Mouse (Mus musculus): ENCODE measurements around the gene Cys1. TPM values are rescaled to one million over a fixed set of nuclear protein-coding genes. Genes with fewer than 3 reads are reported as not detected.

Gene Cys1
- polyA plus RNA-seq, 1 experiment from 2014 or later = 1.3 TPM

GRCm38 (mm10) chr12:24659923-24660322, 21.7 kb downstream of the Cys1 start:
- Histone ChIP-seq H3K4me3 (ENCODE audit: low read depth, low read length) (no peak overlapping the region), H3K27me3 (ENCODE audit: insufficient read depth, low read length) (no peaks in the 10 kb centered on the region), H3K9ac (no peak overlapping the region), H3K36me3 (ENCODE audit: insufficient read depth) (peaks cover 64% of the 10 kb centered on the region), H3K4me2 (no peak overlapping the region), H3K27ac (ENCODE audit: low read depth) (no peak overlapping the region), H3K9me3 (ENCODE audit: low read depth, low read length) (no peaks in the 10 kb centered on the region), H3K4me1 (ENCODE audit: insufficient read depth) (no peaks in the 10 kb centered on the region)
- ATAC-seq (ENCODE audit: insufficient read depth) (no peak), DNase-seq (no peak)
- TF ChIP-seq CTCF (IDR thresholded peaks at IDR 0.05; ENCODE audit: low read depth) = no peak
- WGBS = 90% methylated on average over 9 of the region's 9 CpGs

- no peak overlapping the region for H3K4me2 ChIP-seq
- H3K4me3 ChIP-seq (ENCODE audit: low read depth, low read length) = no peak overlapping the region
- no peak for TF ChIP-seq CTCF (IDR thresholded peaks at IDR 0.05; ENCODE audit: low read depth)
- no peaks in the 10 kb centered on the region for H3K27me3 ChIP-seq (ENCODE audit: insufficient read depth, low read length)
- no peaks in the 10 kb centered on the region for H3K9me3 ChIP-seq (ENCODE audit: low read depth, low read length)
- H3K27ac ChIP-seq (ENCODE audit: low read depth) = no peak overlapping the region
- 84% methylated on average over 4 of the region's 4 CpGs for WGBS
- peaks cover 73% of the 10 kb centered on the region for H3K36me3 ChIP-seq (ENCODE audit: insufficient read depth)
- H3K4me1 ChIP-seq (ENCODE audit: insufficient read depth) = no peaks in the 10 kb centered on the region
- no peak for DNase-seq
- ATAC-seq (ENCODE audit: insufficient read depth) = no peak
- H3K9ac ChIP-seq = no peak overlapping the region
Observed at GRCm38 (mm10) chr12:24658998-24659397, 22.6 kb downstream of the Cys1 start.

- Histone ChIP-seq H3K27ac (ENCODE audit: low read depth) (no peak overlapping the region), H3K27me3 (ENCODE audit: insufficient read depth, low read length) (no peaks in the 10 kb centered on the region), H3K4me1 (ENCODE audit: insufficient read depth) (peaks cover 13% of the 10 kb centered on the region), H3K4me3 (ENCODE audit: low read depth, low read length) (no peak overlapping the region), H3K36me3 (ENCODE audit: insufficient read depth) (peaks cover 68% of the 10 kb centered on the region), H3K9me3 (ENCODE audit: low read depth, low read length) (no peaks in the 10 kb centered on the region), H3K9ac (no peak overlapping the region), H3K4me2 (no peak overlapping the region)
- no peak for DNase-seq
- ATAC-seq (ENCODE audit: insufficient read depth) = no peak
- WGBS = 67% methylated on average over 3 of the region's 3 CpGs
- TF ChIP-seq CTCF (IDR thresholded peaks at IDR 0.05; ENCODE audit: low read depth) = no peak
Observed at GRCm38 (mm10) chr12:24656436-24656835, 25.2 kb downstream of the Cys1 start.

GRCm38 (mm10) chr12:24654065-24654862, 27.3 kb downstream of the Cys1 start:
- Histone ChIP-seq H3K9ac (no peak overlapping the region), H3K36me3 (ENCODE audit: insufficient read depth) (peaks cover 49% of the 10 kb centered on the region)
- 82% methylated on average over 16 of the region's 16 CpGs for WGBS

GRCm38 (mm10) chr12:24651642-24652342, 29.8 kb downstream of the Cys1 start:
- H3K9me3 ChIP-seq (ENCODE audit: low read depth, low read length) = no peaks in the 10 kb centered on the region
- DNase-seq (peak; percentile 98), ATAC-seq (ENCODE audit: insufficient read depth) (peak; percentile 84)
- H3K9ac ChIP-seq = peak overlapping the region; percentile 99
- peak overlapping the region; percentile 90 for H3K4me3 ChIP-seq (ENCODE audit: low read depth, low read length)
- H3K36me3 ChIP-seq (ENCODE audit: insufficient read depth) = peaks cover 32% of the 10 kb centered on the region
- no peak for TF ChIP-seq CTCF (IDR thresholded peaks at IDR 0.05; ENCODE audit: low read depth)
- peak overlapping the region; percentile 72 for H3K4me2 ChIP-seq
- peaks cover 21% of the 10 kb centered on the region for H3K4me1 ChIP-seq (ENCODE audit: insufficient read depth)
- H3K27ac ChIP-seq (ENCODE audit: low read depth) = peak overlapping the region; percentile 98
- H3K27me3 ChIP-seq (ENCODE audit: insufficient read depth, low read length) = no peaks in the 10 kb centered on the region
- WGBS = 1% methylated on average over 36 of the region's 36 CpGs

More at GRCm38 (mm10) chr12:24654065-24654862, 27.3 kb downstream of the Cys1 start:
- H3K27ac ChIP-seq (ENCODE audit: low read depth) = no peak overlapping the region
- H3K4me1 ChIP-seq (ENCODE audit: insufficient read depth) = peaks cover 19% of the 10 kb centered on the region
- no peak overlapping the region for H3K4me2 ChIP-seq
- no peaks in the 10 kb centered on the region for H3K27me3 ChIP-seq (ENCODE audit: insufficient read depth, low read length)
- DNase-seq = no peak
- no peaks in the 10 kb centered on the region for H3K9me3 ChIP-seq (ENCODE audit: low read depth, low read length)
- TF ChIP-seq CTCF (IDR thresholded peaks at IDR 0.05; ENCODE audit: low read depth) = no peak
- no peak overlapping the region for H3K4me3 ChIP-seq (ENCODE audit: low read depth, low read length)
- ATAC-seq (ENCODE audit: insufficient read depth) = no peak

- H3K4me3 ChIP-seq (ENCODE audit: low read depth, low read length) = peak within 1 kb of the TSS; percentile 90
- WGBS = under 1% methylated on average over 66 of the region's 68 CpGs
- no peaks in the 10 kb centered on the region for H3K9me3 ChIP-seq (ENCODE audit: low read depth, low read length)
- H3K9ac ChIP-seq = peak within 1 kb of the TSS; percentile 99
- DNase-seq (peak; percentile 99), ATAC-seq (ENCODE audit: insufficient read depth) (peak; percentile 93)
- H3K4me2 ChIP-seq = peak within 1 kb of the TSS; percentile 72
- peak within 1 kb of the TSS; percentile 98 for H3K27ac ChIP-seq (ENCODE audit: low read depth)
- no peaks in the 10 kb centered on the region for H3K27me3 ChIP-seq (ENCODE audit: insufficient read depth, low read length)
- TF ChIP-seq CTCF (IDR thresholded peaks at IDR 0.05; ENCODE audit: low read depth) = no peak
- peaks cover 21% of the 10 kb centered on the region for H3K4me1 ChIP-seq (ENCODE audit: insufficient read depth)
- H3K36me3 ChIP-seq (ENCODE audit: insufficient read depth) = peaks cover 25% of the 10 kb centered on the region
Observed at GRCm38 (mm10) chr12:24651063-24651557, 30.5 kb downstream of the Cys1 start, which contains the start of gene Klf11. TSS of gene Klf11 (plus strand) at chr12:24651274.
